Mouse (Mus musculus): ENCODE results near the gene Htr1f. TPM values are rescaled to one million over a fixed set of nuclear protein-coding genes. Genes with fewer than 3 reads are reported as not detected.

Htr1f gene
- total RNA-seq, 2 experiments from 2014 or later = not detected

DNA sequence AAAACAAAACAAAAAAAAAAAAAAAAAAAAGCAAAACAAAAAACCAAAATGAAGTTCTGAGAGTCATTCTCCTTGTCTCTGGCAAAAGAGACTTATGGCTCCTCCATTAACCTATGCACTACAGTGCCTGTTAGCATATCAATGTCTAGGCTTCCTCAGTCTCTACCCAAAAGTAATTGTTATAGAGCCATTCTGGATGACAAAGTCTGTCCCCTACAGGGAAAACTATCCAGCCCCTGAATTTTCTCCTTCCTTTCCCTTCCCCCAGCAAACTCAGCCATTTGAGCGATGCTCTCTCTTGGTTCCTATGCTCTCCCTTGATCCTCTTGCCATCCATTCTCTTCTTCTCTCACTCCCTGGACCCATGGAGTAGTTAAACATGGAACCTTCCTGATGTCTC, 229.8 kb downstream of the Htr1f start:
- intact Hi-C loops (cut with DNase I) = no loop called here
- no peak for DNase-seq

DNA sequence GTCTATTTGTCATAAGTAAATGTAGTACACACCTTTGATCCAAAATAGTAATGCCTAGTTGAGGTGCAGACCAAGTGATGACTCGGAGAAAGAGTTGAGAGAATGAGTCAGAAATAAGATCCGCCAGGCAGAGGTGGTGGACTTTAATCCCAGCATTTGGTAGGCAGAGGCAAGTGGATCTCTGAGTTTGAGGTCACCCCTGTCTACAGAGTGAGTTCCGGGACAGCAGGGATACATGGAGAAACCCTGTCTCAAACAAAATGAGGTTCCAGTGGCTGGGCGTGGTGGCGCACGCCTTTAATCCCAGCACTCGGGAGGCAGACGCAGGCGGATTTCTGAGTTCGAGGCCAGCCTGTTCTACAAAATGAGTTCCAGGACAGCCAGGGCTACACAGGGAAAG, 230.3 kb downstream of the Htr1f start:
- DNase-seq = no peak
- intact Hi-C loops (cut with DNase I) = no loop called here

Small RNA genes within 50 kb of the gene (microRNA-seq; reads per million reads assigned to microRNA genes)
- 0 reads per million in 2 experiments for gene Gm23374 (ENCODE audit: borderline number of aligned reads in 2 of 2)
